Mouse (Mus musculus): ENCODE data around the gene Nmnat2.

DNA sequence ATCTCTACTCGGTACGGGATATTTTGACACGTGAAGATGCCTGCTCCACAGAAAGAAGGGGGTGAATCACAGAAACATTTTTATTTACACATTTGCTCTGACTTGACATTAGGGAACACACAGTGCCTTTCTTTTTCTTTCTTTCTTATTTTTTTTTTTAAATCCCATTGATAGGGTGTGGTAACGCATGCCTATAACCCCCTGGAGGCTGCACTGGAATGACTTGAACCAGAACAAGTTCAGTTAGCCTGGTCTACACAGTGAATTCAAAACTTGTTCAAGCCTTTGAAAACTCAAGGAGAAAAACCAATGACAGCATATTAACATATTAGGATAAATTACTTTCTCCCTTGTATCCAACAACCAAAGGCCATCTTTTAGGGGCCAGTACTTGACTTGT is 204.3 kb downstream of the Nmnat2 start:
- no peak for TF ChIP-seq CTCF (IDR thresholded peaks at IDR 0.05; ENCODE audit: low read depth)
- TF ChIP-seq EP300 (optimal IDR thresholded peaks at IDR 0.05), result no peak

Measured in stomach, postnatal 0 days (tissue).